Mouse (Mus musculus): ENCODE measurements around the gene Olfr701.

- TF ChIP-seq CTCF (IDR thresholded peaks at IDR 0.05) (no peak), EP300 (IDR thresholded peaks at IDR 0.05) (no peak)
Measured at GRCm38 (mm10) chr7:106843060-106843459, 29.1 kb downstream of the Olfr701 start, which contains the start of gene Olfr703.

Data from lung, postnatal 0 days (tissue).